Mouse (Mus musculus) ES-E14 (cell line): ENCODE results near the gene Capg. TPM values are rescaled to one million over a fixed set of nuclear protein-coding genes. Genes with fewer than 3 reads are reported as not detected.

Experiments
- DNase-seq: peaks from one replicate; pipeline ENCODE4 v3.0.0-alpha.2; 2013; ENCODE audit warnings: low read depth, low spot score
- H3K27ac ChIP-seq: 2 replicates; pipeline ENCODE4 v1.5.1; 2012; ENCODE audit warnings: low read depth, mild to moderate bottlenecking, low read length, moderate library complexity, mixed read lengths; ENCODE audit not compliant: poor library complexity, insufficient read depth, severe bottlenecking
- H3K36me3 ChIP-seq: 2 replicates; pipeline ENCODE4 v1.6.1; 2012; ENCODE audit warnings: mild to moderate bottlenecking, low read length, moderate library complexity, mixed read lengths; ENCODE audit not compliant: control insufficient read depth, poor library complexity, insufficient read depth, severe bottlenecking
- H3K4me1 ChIP-seq, 2 experiments: fragments of 150-350 bp in 1 of 2; sonication (generic) in 1 of 2; 2 replicates each; pipeline ENCODE4 v1.6.1; 2012; ENCODE audit warnings: low read length in 2 of 2, mild to moderate bottlenecking in 1 of 2, mixed read lengths in 1 of 2; ENCODE audit not compliant: control insufficient read depth in 2 of 2, insufficient read depth in 2 of 2, poor library complexity in 1 of 2
- H3K4me3 ChIP-seq, 2 experiments: fragments of 150-350 bp in 1 of 2; sonication (generic) in 1 of 2; 2 replicates each; pipeline ENCODE4 v1.5.1; 2012; ENCODE audit warnings: low read length in 2 of 2, low read depth in 1 of 2, mild to moderate bottlenecking in 1 of 2, mixed read lengths in 1 of 2; ENCODE audit not compliant: insufficient read depth in 1 of 2, poor library complexity in 1 of 2, severe bottlenecking in 1 of 2
- H3K9ac ChIP-seq: 2 replicates; pipeline ENCODE4 v1.6.1; 2012; ENCODE audit warnings: low read depth, mild to moderate bottlenecking, low read length, mixed read lengths; ENCODE audit not compliant: poor library complexity, insufficient read depth, severe bottlenecking
- H3K9me3 ChIP-seq: fragments of 150-350 bp; sonication (generic); 2 replicates; pipeline ENCODE4 v1.6.1; 2012; ENCODE audit warnings: low read depth, mild to moderate bottlenecking, low read length; ENCODE audit not compliant: control insufficient read depth, insufficient read depth
- CHD2 ChIP-seq: IDR thresholded peaks from 2 replicates; pipeline ENCODE4 v1.6.1; 2014; ENCODE audit warnings: mild to moderate bottlenecking, low read depth, low read length, inconsistent platforms
- HCFC1 ChIP-seq: IDR thresholded peaks from 2 replicates; pipeline ENCODE4 v1.6.1; 2012; ENCODE audit warnings: low read length, inconsistent platforms, borderline replicate concordance; ENCODE audit not compliant: insufficient read depth
- MAFK ChIP-seq: IDR thresholded peaks from 2 replicates; pipeline ENCODE4 v1.6.1; 2014; ENCODE audit warnings: mild to moderate bottlenecking, low read depth, low read length, inconsistent platforms; ENCODE audit not compliant: insufficient read depth
- ZC3H11A ChIP-seq: IDR thresholded peaks from 2 replicates; pipeline ENCODE4 v1.6.1; 2012; ENCODE audit warnings: low read depth, mild to moderate bottlenecking, inconsistent platforms, low read length, borderline replicate concordance
- ZNF384 ChIP-seq: IDR thresholded peaks from 2 replicates; pipeline ENCODE4 v1.6.1; 2012; ENCODE audit warnings: low read depth, low read length, inconsistent platforms
- in situ Hi-C, 2 experiments: fragments of 600-800 bp; cut with MboI; formaldehyde crosslinking; loops; one replicate each; pipeline ENCODE4 v1.15.1; 2025; ENCODE audit warnings: low sequenced_read_pairs in 2 of 2, inconsistent platforms in 1 of 2; ENCODE audit not compliant: unreplicated experiment in 2 of 2
- total RNA-seq: library from RNA; depleted of rRNA; stranded (reverse); fragments of 300-350 nt; gene quantifications from 2 replicates; pipeline ENCODE4 v1.2.3, GENCODE M21; 2012

The Capg gene
- total RNA-seq, 1 experiment = 58.4 TPM

GRCm38 (mm10) chr6:72586701-72587100, 42.5 kb downstream of the Capg start:
- Histone ChIP-seq H3K27ac (no peak overlapping the region), H3K4me1 (no peaks in the 10 kb centered on the region; a peak in 1 of 4 replicates)

GRCm38 (mm10) chr6:72588307-72588706, 44.1 kb downstream of the Capg start:
- H3K4me1 ChIP-seq = no peaks in the 10 kb centered on the region; a peak in 1 of 4 replicates
- no peak overlapping the region for H3K4me3 ChIP-seq
- no peaks in the 10 kb centered on the region for H3K36me3 ChIP-seq
- H3K9ac ChIP-seq = no peak overlapping the region
- TF ChIP-seq CHD2 (no peak), ZC3H11A (no peak), ZNF384 (no peak), MAFK (no peak), HCFC1 (no peak)
- in situ Hi-C loops = no loop called here
- H3K9me3 ChIP-seq = no peaks in the 10 kb centered on the region
- no peak overlapping the region for H3K27ac ChIP-seq
- no peak for DNase-seq

More at GRCm38 (mm10) chr6:72586701-72587100, 42.5 kb downstream of the Capg start:
- Histone ChIP-seq H3K9me3 (no peaks in the 10 kb centered on the region), H3K36me3 (no peaks in the 10 kb centered on the region), H3K4me3 (no peak overlapping the region), H3K9ac (no peak overlapping the region)
- DNase-seq = no peak
- no peak for TF ChIP-seq MAFK
- no peak for TF ChIP-seq CHD2
- TF ChIP-seq ZNF384 = no peak
- no peak for TF ChIP-seq HCFC1
- TF ChIP-seq ZC3H11A = no peak
- in situ Hi-C loops = no loop called here

GRCm38 (mm10) chr6:72590111-72590510, 45.9 kb downstream of the Capg start:
- no peak overlapping the region for H3K27ac ChIP-seq
- no peak overlapping the region for H3K9ac ChIP-seq
- no peak overlapping the region for H3K4me3 ChIP-seq
- in situ Hi-C loops = no loop called here
- no peaks in the 10 kb centered on the region for H3K4me1 ChIP-seq
- no peaks in the 10 kb centered on the region for H3K36me3 ChIP-seq
- TF ChIP-seq ZC3H11A = no peak
- no peak for TF ChIP-seq ZNF384
- TF ChIP-seq MAFK = no peak
- no peak for TF ChIP-seq HCFC1
- no peak for TF ChIP-seq CHD2
- H3K9me3 ChIP-seq = no peaks in the 10 kb centered on the region
- no peak for DNase-seq

- Histone ChIP-seq H3K9me3 (no peaks in the 10 kb centered on the region), H3K4me3 (no peak overlapping the region), H3K4me1 (no peaks in the 10 kb centered on the region), H3K36me3 (no peaks in the 10 kb centered on the region), H3K27ac (no peak overlapping the region), H3K9ac (no peak overlapping the region)
- TF ChIP-seq MAFK (no peak), CHD2 (no peak), HCFC1 (no peak), ZC3H11A (no peak), ZNF384 (no peak)
- no peak for DNase-seq
- in situ Hi-C loops = no loop called here
These were observed 49.0 kb downstream of the Capg start for GRCm38 (mm10) chr6:72593011-72593803.
